Mouse (Mus musculus) lung, postnatal 36 days (tissue): ENCODE measurements around the gene Pkig.
"Not testable (repeated sequence)": the region's sequence is repeated elsewhere in the genome, so short reads cannot be mapped to it uniquely, and the experiment has no call there.

Source experiments
- DNase-seq: peaks from one replicate; pipeline ENCODE4 v3.0.0; 2022; ENCODE audit warnings: mixed read lengths

Pkig gene

GRCm38 (mm10) chr2:163657975-163658886 lies at the start of gene Pkig:
Gene Pkig (plus strand): TSS chr2:163658386.
- DNase-seq = peak; percentile 84

- DNase-seq = no peak
Measured at GRCm38 (mm10) chr2:163609281-163609975, 48.8 kb upstream of the Pkig start.

GRCm38 (mm10) chr2:163611176-163611575 lies 47.0 kb upstream of the Pkig start:
- no peak for DNase-seq

- no peak for DNase-seq
Measured at GRCm38 (mm10) chr2:163613206-163613605, 45.0 kb upstream of the Pkig start.

- no peak for DNase-seq
Measured at GRCm38 (mm10) chr2:163613990-163614389, 44.2 kb upstream of the Pkig start.

GRCm38 (mm10) chr2:163615401-163615800 lies 42.8 kb upstream of the Pkig start:
- no peak for DNase-seq

- no peak for DNase-seq
Measured at GRCm38 (mm10) chr2:163615906-163616651, 42.1 kb upstream of the Pkig start.

GRCm38 (mm10) chr2:163616652-163617227 lies 41.4 kb upstream of the Pkig start:
- DNase-seq = no peak

GRCm38 (mm10) chr2:163617232-163617863 lies 40.8 kb upstream of the Pkig start:
- no peak for DNase-seq

GRCm38 (mm10) chr2:163617874-163618273 lies 40.3 kb upstream of the Pkig start:
- DNase-seq = no peak

- peak; percentile 79 for DNase-seq
Measured at GRCm38 (mm10) chr2:163620451-163620850, 37.7 kb upstream of the Pkig start.

GRCm38 (mm10) chr2:163621401-163621800 lies 36.8 kb upstream of the Pkig start:
- not testable (repeated sequence) for DNase-seq

GRCm38 (mm10) chr2:163631223-163631622 lies 27.0 kb upstream of the Pkig start:
- no peak for DNase-seq

- DNase-seq = no peak
Measured at GRCm38 (mm10) chr2:163631715-163632114, 26.5 kb upstream of the Pkig start.

- DNase-seq = no peak
Measured at GRCm38 (mm10) chr2:163634211-163634610, 24.0 kb upstream of the Pkig start.

GRCm38 (mm10) chr2:163636057-163636456 lies 22.1 kb upstream of the Pkig start:
- DNase-seq = no peak

GRCm38 (mm10) chr2:163637655-163638266 lies 20.4 kb upstream of the Pkig start:
- DNase-seq = no peak

GRCm38 (mm10) chr2:163640493-163640892 lies 17.7 kb upstream of the Pkig start:
- no peak for DNase-seq

GRCm38 (mm10) chr2:163641681-163642080 lies 16.5 kb upstream of the Pkig start:
- no peak for DNase-seq

GRCm38 (mm10) chr2:163642685-163643575 lies 15.3 kb upstream of the Pkig start:
- peak; percentile 91 for DNase-seq

GRCm38 (mm10) chr2:163643576-163643971 lies 14.6 kb upstream of the Pkig start:
- DNase-seq = no peak
